Mouse (Mus musculus): ENCODE measurements around the gene Sec14l1. TPM values are rescaled to one million over a fixed set of nuclear protein-coding genes. Genes with fewer than 3 reads are reported as not detected.

Gene Sec14l1
- polyA plus RNA-seq, 1 experiment: 49.1 TPM

DNA sequence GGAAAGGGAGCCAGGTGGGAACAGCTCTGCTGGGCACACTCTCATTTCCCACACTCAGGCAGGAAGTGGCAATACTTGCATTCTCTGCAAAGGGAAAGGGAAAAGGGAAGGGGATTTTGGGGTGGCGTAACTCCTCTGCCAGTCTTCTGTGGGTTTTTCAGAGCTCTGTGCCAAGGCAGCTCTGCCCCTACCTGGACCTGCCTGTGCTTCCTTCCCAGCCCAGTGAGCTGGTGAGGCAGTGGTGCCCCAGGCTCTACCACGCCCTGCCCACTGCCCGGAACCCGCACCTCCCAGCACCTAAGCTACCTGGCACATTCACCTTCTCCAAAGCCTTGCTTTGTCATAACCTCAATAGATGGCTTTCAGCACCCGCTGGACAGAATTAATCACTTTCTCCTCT is 83.2 kb downstream of the Sec14l1 start:
- WGBS: 80% methylated on average over 5 of the region's 5 CpGs
- no peak overlapping the region for H3K27ac ChIP-seq (ENCODE audit: insufficient read depth, low read depth, low read length)
- TF ChIP-seq POLR2A (IDR thresholded peaks at IDR 0.05; ENCODE audit: low read depth, low read length) (no peak), CTCF (conservative IDR thresholded peaks at IDR 0.05; ENCODE audit: insufficient read depth, insufficient read length, low read depth, low read length) (no peak)

DNA sequence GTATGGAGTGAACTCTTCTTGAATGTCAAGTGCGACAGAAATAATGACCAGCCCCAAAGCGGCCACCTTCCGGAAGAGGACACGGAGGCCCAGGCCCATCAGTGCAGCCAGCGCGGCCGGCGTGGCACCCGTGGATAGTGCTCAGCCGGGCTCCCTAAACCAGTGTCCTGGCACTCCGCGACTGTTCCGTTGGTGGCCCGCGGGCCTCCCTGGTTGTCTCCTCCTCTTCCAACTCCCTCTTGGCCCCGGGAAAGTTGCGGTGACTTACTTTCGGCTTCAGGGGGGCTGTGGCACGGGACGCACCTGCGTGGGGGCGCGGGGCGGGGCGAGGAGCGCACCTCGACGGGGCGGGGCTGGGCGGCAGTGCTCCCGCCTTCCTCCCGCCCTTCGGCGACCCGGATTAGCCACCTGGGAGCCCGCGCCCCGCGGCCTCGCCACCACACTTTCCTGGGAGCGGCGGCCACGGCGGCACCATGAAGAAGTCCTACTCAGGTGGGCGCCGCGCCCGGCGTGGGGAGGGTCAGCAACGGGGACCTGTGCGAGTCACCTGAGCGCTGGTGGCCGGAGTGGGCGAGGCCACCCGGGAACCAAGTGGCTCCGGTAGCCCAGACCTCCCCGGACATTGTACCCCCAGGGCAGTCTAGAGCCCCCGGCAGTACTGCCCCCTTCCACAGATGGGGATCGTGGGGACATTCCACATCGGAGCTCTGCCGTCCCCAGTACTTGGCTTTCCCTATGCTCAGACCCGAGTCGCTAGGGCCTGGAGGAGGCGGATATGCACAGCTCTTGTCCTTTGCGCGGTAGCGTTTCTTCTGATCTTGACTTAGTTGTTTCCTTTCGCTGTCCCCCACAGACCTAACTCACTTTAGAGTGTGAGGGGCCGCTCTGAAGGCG is 84.6 kb downstream of the Sec14l1 start, which contains the start of gene Sept9:
Sept9 (plus strand) TSS at position 380 of the 894 bp plus-strand sequence.
- TF ChIP-seq CTCF (conservative IDR thresholded peaks at IDR 0.05; ENCODE audit: insufficient read depth, insufficient read length, low read depth, low read length) (no peak), POLR2A (IDR thresholded peaks at IDR 0.05; ENCODE audit: low read depth, low read length) (no peak)
- Histone ChIP-seq H3K27ac (ENCODE audit: insufficient read depth, low read depth, low read length) (no peak within 1 kb of the TSS), H3K36me3 (ENCODE audit: control insufficient read depth, insufficient read depth, low read length) (no peaks in the 10 kb centered on the region), H3K4me3 (ENCODE audit: insufficient read depth, low read depth, low read length) (peak within 1 kb of the TSS; percentile 65), H3K4me1 (ENCODE audit: control insufficient read depth, insufficient read depth, low read length) (peaks cover 6% of the 10 kb centered on the region; the same call in 1 of the 2 replicates), H3K27me3 (replicated peaks; ENCODE audit: control insufficient read depth, insufficient read depth, low read length) (no peaks in the 10 kb centered on the region)
- 2% methylated on average over 69 of the region's 70 CpGs for WGBS
- DNase-seq: peak; percentile 60

More for the DNA sequence above, 83.2 kb downstream of the Sec14l1 start:
- Histone ChIP-seq H3K4me3 (ENCODE audit: insufficient read depth, low read depth, low read length) (no peak overlapping the region), H3K27me3 (replicated peaks; ENCODE audit: control insufficient read depth, insufficient read depth, low read length) (no peaks in the 10 kb centered on the region), H3K4me1 (ENCODE audit: control insufficient read depth, insufficient read depth, low read length) (no peaks in the 10 kb centered on the region), H3K36me3 (ENCODE audit: control insufficient read depth, insufficient read depth, low read length) (no peaks in the 10 kb centered on the region)
- DNase-seq: peak; percentile 24

DNA sequence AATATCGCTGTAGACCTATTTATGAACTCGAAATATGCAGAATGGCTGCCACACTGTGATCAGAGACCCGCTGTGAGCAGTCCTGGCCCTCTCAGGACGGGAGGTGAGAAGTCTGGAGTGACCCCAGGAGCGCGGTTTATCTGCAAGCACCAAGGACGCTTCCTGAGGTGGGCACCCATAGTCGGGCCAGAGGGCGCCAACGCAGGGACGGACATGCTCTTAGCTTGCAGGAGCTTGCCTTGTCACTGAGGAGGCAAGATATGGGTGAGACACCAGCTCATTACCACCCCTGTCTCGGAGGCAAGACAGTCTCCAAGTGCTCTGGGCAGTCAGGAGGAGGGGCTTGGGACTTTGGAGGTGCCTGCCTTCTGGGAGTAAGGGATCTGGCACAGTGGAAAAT is 86.9 kb downstream of the Sec14l1 start:
- WGBS: 93% methylated on average over 12 of the region's 12 CpGs
- no peaks in the 10 kb centered on the region for H3K36me3 ChIP-seq (ENCODE audit: control insufficient read depth, insufficient read depth, low read length)
- H3K27ac ChIP-seq (ENCODE audit: insufficient read depth, low read depth, low read length): no peak overlapping the region
- H3K4me3 ChIP-seq (ENCODE audit: insufficient read depth, low read depth, low read length): no peak overlapping the region
- no peak for DNase-seq
- H3K4me1 ChIP-seq (ENCODE audit: control insufficient read depth, insufficient read depth, low read length): peaks cover 11% of the 10 kb centered on the region; the same call in 1 of the 2 replicates
- TF ChIP-seq POLR2A (IDR thresholded peaks at IDR 0.05; ENCODE audit: low read depth, low read length) (no peak), CTCF (conservative IDR thresholded peaks at IDR 0.05; ENCODE audit: insufficient read depth, insufficient read length, low read depth, low read length) (no peak)
- no peaks in the 10 kb centered on the region for H3K27me3 ChIP-seq (replicated peaks; ENCODE audit: control insufficient read depth, insufficient read depth, low read length)

DNA sequence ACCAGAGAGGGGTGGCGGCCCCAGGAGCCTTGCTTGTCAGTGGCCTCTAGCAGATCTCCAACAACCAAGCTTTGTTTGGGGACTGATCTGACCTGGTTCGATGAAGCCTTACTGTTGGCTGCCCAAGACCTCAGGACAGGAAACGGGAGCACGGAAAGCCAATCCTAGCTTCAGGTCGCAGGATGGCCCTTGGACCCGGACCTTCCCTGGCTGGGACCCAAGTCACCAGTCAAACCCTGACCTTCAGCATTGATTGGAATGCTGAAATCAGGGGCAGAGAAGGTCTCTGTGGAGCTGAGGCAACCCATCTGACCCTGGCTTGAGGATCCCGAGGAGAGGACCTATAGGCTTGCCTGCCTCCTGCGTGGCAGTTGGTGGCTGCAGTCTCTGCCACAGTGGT is 89.6 kb downstream of the Sec14l1 start:
- DNase-seq: peak; percentile 82
- TF ChIP-seq CTCF (conservative IDR thresholded peaks at IDR 0.05; ENCODE audit: insufficient read depth, insufficient read length, low read depth, low read length) (no peak), POLR2A (IDR thresholded peaks at IDR 0.05; ENCODE audit: low read depth, low read length) (no peak)
- peak overlapping the region; percentile 65 for H3K27ac ChIP-seq (ENCODE audit: insufficient read depth, low read depth, low read length)
- H3K4me3 ChIP-seq (ENCODE audit: insufficient read depth, low read depth, low read length): no peak overlapping the region; the same call in 1 of the 2 replicates
- H3K27me3 ChIP-seq (replicated peaks; ENCODE audit: control insufficient read depth, insufficient read depth, low read length): no peaks in the 10 kb centered on the region
- 44% methylated on average over 8 of the region's 8 CpGs for WGBS
- no peaks in the 10 kb centered on the region for H3K36me3 ChIP-seq (ENCODE audit: control insufficient read depth, insufficient read depth, low read length)
- H3K4me1 ChIP-seq (ENCODE audit: control insufficient read depth, insufficient read depth, low read length): peaks cover 11% of the 10 kb centered on the region; the same call in 1 of the 2 replicates

- no peaks in the 10 kb centered on the region for H3K27me3 ChIP-seq (replicated peaks; ENCODE audit: control insufficient read depth, insufficient read depth, low read length)
- no peaks in the 10 kb centered on the region for H3K36me3 ChIP-seq (ENCODE audit: control insufficient read depth, insufficient read depth, low read length)
- no peak overlapping the region for H3K4me3 ChIP-seq (ENCODE audit: insufficient read depth, low read depth, low read length)
- peak; percentile 52 for DNase-seq
- TF ChIP-seq POLR2A (IDR thresholded peaks at IDR 0.05; ENCODE audit: low read depth, low read length) (no peak), CTCF (conservative IDR thresholded peaks at IDR 0.05; ENCODE audit: insufficient read depth, insufficient read length, low read depth, low read length) (no peak)
- WGBS: 51% methylated on average over 6 of the region's 6 CpGs
- H3K27ac ChIP-seq (ENCODE audit: insufficient read depth, low read depth, low read length): peak overlapping the region; percentile 65; the same call in 1 of the 2 replicates
- H3K4me1 ChIP-seq (ENCODE audit: control insufficient read depth, insufficient read depth, low read length): peaks cover 11% of the 10 kb centered on the region; the same call in 1 of the 2 replicates
Observed at GRCm38 (mm10) chr11:117205042-117205441, 90.1 kb downstream of the Sec14l1 start.

GRCm38 (mm10) chr11:117205447-117205846 is 90.5 kb downstream of the Sec14l1 start:
- WGBS: 86% methylated on average over 9 of the region's 9 CpGs
- no peak for DNase-seq
- Histone ChIP-seq H3K27ac (ENCODE audit: insufficient read depth, low read depth, low read length) (no peak overlapping the region), H3K27me3 (replicated peaks; ENCODE audit: control insufficient read depth, insufficient read depth, low read length) (no peaks in the 10 kb centered on the region), H3K4me3 (ENCODE audit: insufficient read depth, low read depth, low read length) (no peak overlapping the region), H3K36me3 (ENCODE audit: control insufficient read depth, insufficient read depth, low read length) (no peaks in the 10 kb centered on the region), H3K4me1 (ENCODE audit: control insufficient read depth, insufficient read depth, low read length) (peaks cover 11% of the 10 kb centered on the region; the same call in 1 of the 2 replicates)
- TF ChIP-seq CTCF (conservative IDR thresholded peaks at IDR 0.05; ENCODE audit: insufficient read depth, insufficient read length, low read depth, low read length) (no peak), POLR2A (IDR thresholded peaks at IDR 0.05; ENCODE audit: low read depth, low read length) (no peak)

DNA sequence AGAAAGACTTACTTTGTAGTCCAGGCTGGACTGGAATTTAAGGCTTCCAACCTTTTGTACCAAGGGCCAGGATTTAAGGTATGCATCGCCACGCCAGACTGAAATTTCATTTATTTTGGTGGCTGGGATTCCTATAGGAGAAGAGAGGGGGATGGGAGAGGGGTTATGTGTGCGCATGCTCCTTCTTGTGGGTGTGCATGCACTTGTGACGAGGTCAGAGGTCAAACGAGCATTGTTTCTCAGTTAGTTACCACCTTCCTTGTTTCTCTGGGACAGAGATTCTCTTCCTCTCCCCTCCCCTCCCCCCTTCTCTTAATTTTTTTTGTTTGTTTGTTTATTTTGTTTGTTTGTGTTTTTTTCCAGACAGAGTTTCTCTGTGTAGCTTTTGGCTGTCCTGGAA is 92.5 kb downstream of the Sec14l1 start:
- TF ChIP-seq POLR2A (IDR thresholded peaks at IDR 0.05; ENCODE audit: low read depth, low read length) (no peak), CTCF (conservative IDR thresholded peaks at IDR 0.05; ENCODE audit: insufficient read depth, insufficient read length, low read depth, low read length) (no peak)
- Histone ChIP-seq H3K27me3 (replicated peaks; ENCODE audit: control insufficient read depth, insufficient read depth, low read length) (no peaks in the 10 kb centered on the region), H3K4me3 (ENCODE audit: insufficient read depth, low read depth, low read length) (no peak overlapping the region), H3K36me3 (ENCODE audit: control insufficient read depth, insufficient read depth, low read length) (no peaks in the 10 kb centered on the region), H3K4me1 (ENCODE audit: control insufficient read depth, insufficient read depth, low read length) (peaks cover 11% of the 10 kb centered on the region; the same call in 1 of the 2 replicates), H3K27ac (ENCODE audit: insufficient read depth, low read depth, low read length) (no peak overlapping the region)
- WGBS: 89% methylated on average over 5 of the region's 5 CpGs
- DNase-seq: no peak

Data from kidney, adult 2 months (tissue).